Mouse (Mus musculus) gastrocnemius, adult 8-10 months (tissue): ENCODE measurements around the gene Olfr1226. TPM values are rescaled to one million over a fixed set of nuclear protein-coding genes. Genes with fewer than 3 reads are reported as not detected.
"Not testable (repeated sequence)": the region's sequence is repeated elsewhere in the genome, so short reads cannot be mapped to it uniquely, and the experiment has no call there.

Experiments
- DNase-seq, 2 experiments: peaks; one replicate each; pipeline ENCODE4 v3.0.0; 2022; ENCODE audit warnings: low spot score in 2 of 2
- total RNA-seq, 4 experiments: library from RNA; stranded (reverse); gene quantifications; 2 replicates each; pipeline ENCODE4 v1.2.4; 2022

Gene Olfr1226
- total RNA-seq = not detected

- no peak for DNase-seq
Measured at GRCm38 (mm10) chr2:89199948-89200347, at the start of gene Olfr1226. Gene Olfr1226, minus strand, starts transcription at chr2:89200048.

- no peak for DNase-seq
Measured at GRCm38 (mm10) chr2:89196325-89196982, 3.4 kb downstream of the Olfr1226 start.

GRCm38 (mm10) chr2:89174569-89174968 lies 25.3 kb downstream of the Olfr1226 start, which contains the start of gene Olfr1225:
Gene Olfr1225, minus strand, starts transcription at chr2:89174669.
- DNase-seq = no peak

GRCm38 (mm10) chr2:89164711-89165110 lies 35.1 kb downstream of the Olfr1226 start:
- not testable (repeated sequence) for DNase-seq

- not testable (repeated sequence) for DNase-seq
Measured at GRCm38 (mm10) chr2:89163991-89164390, 35.9 kb downstream of the Olfr1226 start, which contains the start of gene Olfr1224-ps1. Gene Olfr1224-ps1, minus strand, starts transcription at chr2:89164091.

- no peak for DNase-seq
Measured at GRCm38 (mm10) chr2:89151460-89151859, 48.4 kb downstream of the Olfr1226 start, which contains the start of gene Olfr1223. Gene Olfr1223, minus strand, starts transcription at chr2:89151560.

Other genes starting within 250 kb of the Olfr1226 start
- not detected for gene Olfr1212, start 246.1 kb downstream of the Olfr1226 start, total RNA-seq
- not detected for gene Gm13762, start 219.8 kb downstream of the Olfr1226 start, total RNA-seq
- not detected for gene Olfr1214, start 207.4 kb downstream of the Olfr1226 start, total RNA-seq
- gene Olfr1215, start 193.1 kb downstream of the Olfr1226 start, total RNA-seq = not detected
- not detected for gene Olfr1216, start 181.7 kb downstream of the Olfr1226 start, total RNA-seq
- gene Olfr1217, start 168.0 kb downstream of the Olfr1226 start, total RNA-seq = not detected
- not detected for gene Olfr1218, start 138.9 kb downstream of the Olfr1226 start, total RNA-seq
- not detected for gene Olfr1219, start 116.5 kb downstream of the Olfr1226 start, total RNA-seq
- gene Olfr1220, start 93.2 kb downstream of the Olfr1226 start, total RNA-seq = not detected
- not detected for gene Olfr1221, start 82.8 kb downstream of the Olfr1226 start, total RNA-seq
- gene Olfr1222, start 67.0 kb downstream of the Olfr1226 start, total RNA-seq = not detected
- gene Olfr1223, start 48.5 kb downstream of the Olfr1226 start, total RNA-seq = not detected
- gene Olfr1224-ps1, start 36.0 kb downstream of the Olfr1226 start, total RNA-seq = not detected
- not detected for gene Olfr1225, start 25.4 kb downstream of the Olfr1226 start, total RNA-seq
- gene Olfr1228, start 54.0 kb upstream of the Olfr1226 start, total RNA-seq = not detected
- not detected for gene Olfr1229, start 88.0 kb upstream of the Olfr1226 start, total RNA-seq
- gene Olfr1230, start 97.2 kb upstream of the Olfr1226 start, total RNA-seq = not detected
- gene Olfr1231, start 107.0 kb upstream of the Olfr1226 start, total RNA-seq = not detected
- not detected for gene Olfr1232, start 129.6 kb upstream of the Olfr1226 start, total RNA-seq
- gene Olfr1233, start 142.3 kb upstream of the Olfr1226 start, total RNA-seq = not detected
- not detected for gene Olfr1234, start 164.8 kb upstream of the Olfr1226 start, total RNA-seq
- gene Olfr1238, start 209.6 kb upstream of the Olfr1226 start, total RNA-seq = not detected
- not detected for gene Olfr1239, start 220.4 kb upstream of the Olfr1226 start, total RNA-seq
- gene Olfr1240, start 243.0 kb upstream of the Olfr1226 start, total RNA-seq = not detected